Mouse (Mus musculus): ENCODE data around the gene Fam185a. TPM values are rescaled to one million over a fixed set of nuclear protein-coding genes. Genes with fewer than 3 reads are reported as not detected.

The Fam185a gene
- polyA plus RNA-seq, 1 experiment: 1.6 TPM

DNA sequence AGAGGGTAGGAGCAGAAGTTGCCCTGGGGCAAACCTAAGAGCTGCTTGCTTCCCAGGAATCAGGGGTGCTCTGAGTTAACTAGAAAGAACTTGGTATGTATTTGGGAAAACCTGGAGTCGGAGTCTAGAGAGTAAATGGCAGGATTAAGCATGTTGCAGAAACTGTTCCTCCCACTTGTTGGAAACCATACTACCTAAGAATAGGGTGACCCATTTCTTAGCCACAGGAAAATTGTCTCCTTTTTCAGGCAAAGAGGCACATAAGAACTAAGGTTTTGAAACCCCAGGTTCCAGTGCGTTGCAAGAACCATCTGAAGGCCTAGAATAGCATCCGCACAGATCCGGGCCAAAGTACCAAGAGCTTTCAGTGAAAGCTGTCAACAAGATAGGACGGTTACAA, 53.7 kb downstream of the Fam185a start:
- TF ChIP-seq POLR2A (IDR thresholded peaks at IDR 0.05; ENCODE audit: borderline replicate concordance, low read depth, low read length) (no peak), CTCF (IDR thresholded peaks at IDR 0.05; ENCODE audit: low read depth, low read length) (no peak)
- H3K4me1 ChIP-seq (ENCODE audit: control insufficient read depth, insufficient read depth, low read length): peaks cover 2% of the 10 kb centered on the region; the same call in 1 of the 2 replicates
- no peak overlapping the region for H3K4me3 ChIP-seq (ENCODE audit: insufficient read depth, low read length)
- no peak overlapping the region for H3K27ac ChIP-seq (ENCODE audit: insufficient read depth, low read depth, low read length)

DNA sequence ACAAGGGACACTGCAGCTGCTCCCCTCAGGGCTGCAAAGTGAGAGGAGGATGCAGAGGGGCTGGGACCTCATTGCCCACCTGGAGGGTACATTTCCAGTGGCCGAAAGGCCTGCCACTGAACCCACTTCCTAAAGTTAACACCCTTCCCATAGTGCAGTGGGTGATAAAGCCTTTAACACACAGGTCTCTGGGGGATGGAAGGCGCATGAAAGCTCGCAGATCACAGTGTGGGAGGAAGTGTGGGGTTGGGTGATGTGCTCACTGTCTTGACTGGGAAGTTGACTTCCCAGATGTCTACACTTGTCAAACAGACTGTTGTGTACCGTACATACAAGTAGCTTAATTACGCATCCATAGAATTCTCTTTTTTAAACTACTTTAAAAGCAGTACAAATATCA, 55.0 kb downstream of the Fam185a start:
- H3K4me1 ChIP-seq (ENCODE audit: control insufficient read depth, insufficient read depth, low read length): peaks cover 2% of the 10 kb centered on the region; the same call in 1 of the 2 replicates
- TF ChIP-seq POLR2A (IDR thresholded peaks at IDR 0.05; ENCODE audit: borderline replicate concordance, low read depth, low read length) (no peak), CTCF (IDR thresholded peaks at IDR 0.05; ENCODE audit: low read depth, low read length) (no peak)
- no peak overlapping the region for H3K4me3 ChIP-seq (ENCODE audit: insufficient read depth, low read length)
- H3K27ac ChIP-seq (ENCODE audit: insufficient read depth, low read depth, low read length): no peak overlapping the region

DNA sequence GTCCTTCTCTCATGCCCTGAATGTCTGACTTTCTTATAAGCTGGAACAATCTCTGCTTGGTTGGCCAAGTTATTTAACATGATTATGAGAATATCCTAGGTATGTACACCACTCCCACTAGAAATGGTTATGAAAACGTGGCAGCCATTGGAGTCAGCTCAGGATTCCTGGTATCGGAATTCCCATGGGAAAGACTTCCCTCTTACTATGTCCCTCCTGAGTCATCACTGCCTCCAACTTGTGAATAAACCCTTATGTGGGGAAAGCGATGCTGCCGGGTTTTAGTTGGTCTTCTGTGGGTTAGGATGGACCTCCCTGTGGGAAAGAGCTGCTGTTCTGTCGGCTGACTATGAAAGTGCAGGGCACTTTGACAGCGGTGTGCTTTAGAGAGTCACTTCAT, 56.8 kb downstream of the Fam185a start:
- Histone ChIP-seq H3K27ac (ENCODE audit: insufficient read depth, low read depth, low read length) (no peak overlapping the region), H3K4me3 (ENCODE audit: insufficient read depth, low read length) (no peak overlapping the region), H3K4me1 (ENCODE audit: control insufficient read depth, insufficient read depth, low read length) (peaks cover 15% of the 10 kb centered on the region)
- no peak for TF ChIP-seq CTCF (IDR thresholded peaks at IDR 0.05; ENCODE audit: low read depth, low read length)
- TF ChIP-seq POLR2A (IDR thresholded peaks at IDR 0.05; ENCODE audit: borderline replicate concordance, low read depth, low read length): no peak

DNA sequence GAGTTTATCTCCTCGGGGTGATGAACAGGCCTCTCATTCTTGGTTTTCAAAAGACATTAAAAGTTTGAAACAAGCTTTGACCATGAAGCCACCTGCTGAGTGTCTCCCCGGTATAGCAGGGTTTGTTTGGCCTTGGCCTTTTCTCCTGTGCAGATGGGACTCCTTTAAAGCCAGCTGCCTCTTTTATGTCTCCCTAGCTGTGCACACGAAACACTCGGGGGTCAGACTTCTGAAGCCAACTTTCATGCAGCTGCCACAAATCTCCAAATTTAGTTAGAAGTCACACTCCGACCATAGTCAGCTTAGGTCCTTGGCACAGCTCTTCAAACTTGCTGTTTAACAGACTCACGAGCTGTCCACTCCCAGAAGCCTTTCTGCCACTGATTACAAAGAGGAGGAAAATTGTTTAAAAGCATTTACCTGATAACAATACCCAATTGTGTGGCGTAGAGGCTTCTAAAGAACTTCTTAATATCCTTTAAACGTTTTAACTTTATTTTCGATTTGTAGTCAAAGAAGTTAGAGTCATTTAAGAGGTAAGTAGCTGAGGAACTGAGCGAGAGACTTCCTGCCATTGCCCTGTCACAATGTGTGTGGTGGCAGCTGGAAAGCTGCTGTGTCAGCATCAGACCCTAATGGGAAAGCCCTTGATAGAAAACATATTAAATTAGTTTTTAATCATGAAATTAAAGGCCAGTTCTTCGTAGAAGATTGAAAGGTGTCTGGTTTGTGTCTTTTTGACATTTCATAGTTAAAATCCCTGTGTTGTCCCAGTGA, 57.9 kb downstream of the Fam185a start:
- Histone ChIP-seq H3K4me3 (ENCODE audit: insufficient read depth, low read length) (no peak overlapping the region), H3K4me1 (ENCODE audit: control insufficient read depth, insufficient read depth, low read length) (peaks cover 15% of the 10 kb centered on the region), H3K27ac (ENCODE audit: insufficient read depth, low read depth, low read length) (no peak overlapping the region)
- TF ChIP-seq POLR2A (IDR thresholded peaks at IDR 0.05; ENCODE audit: borderline replicate concordance, low read depth, low read length) (no peak), CTCF (IDR thresholded peaks at IDR 0.05; ENCODE audit: low read depth, low read length) (no peak)

DNA sequence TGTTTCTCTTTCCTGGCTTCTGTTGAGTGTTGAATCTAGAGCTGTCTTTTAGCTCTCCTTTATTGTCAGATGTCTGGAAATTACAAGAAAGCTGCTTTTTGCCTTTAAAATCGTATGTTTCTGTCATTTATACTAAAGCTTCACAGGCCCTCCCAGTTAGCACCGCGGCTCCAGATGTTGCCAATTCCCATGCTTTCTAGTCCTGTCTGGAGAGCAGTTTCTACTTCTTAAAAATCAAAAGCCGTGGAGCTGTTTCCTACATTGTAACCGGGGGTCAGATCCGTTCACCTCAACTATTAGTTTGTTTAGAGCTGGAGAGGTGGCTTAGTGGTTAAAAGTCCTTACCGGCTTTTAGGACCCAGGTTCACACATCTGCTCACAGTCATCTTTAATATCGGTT, 58.5 kb downstream of the Fam185a start:
- no peak overlapping the region for H3K27ac ChIP-seq (ENCODE audit: insufficient read depth, low read depth, low read length)
- H3K4me3 ChIP-seq (ENCODE audit: insufficient read depth, low read length): no peak overlapping the region
- peaks cover 15% of the 10 kb centered on the region for H3K4me1 ChIP-seq (ENCODE audit: control insufficient read depth, insufficient read depth, low read length)
- no peak for TF ChIP-seq POLR2A (IDR thresholded peaks at IDR 0.05; ENCODE audit: borderline replicate concordance, low read depth, low read length)
- TF ChIP-seq CTCF (IDR thresholded peaks at IDR 0.05; ENCODE audit: low read depth, low read length): no peak

DNA sequence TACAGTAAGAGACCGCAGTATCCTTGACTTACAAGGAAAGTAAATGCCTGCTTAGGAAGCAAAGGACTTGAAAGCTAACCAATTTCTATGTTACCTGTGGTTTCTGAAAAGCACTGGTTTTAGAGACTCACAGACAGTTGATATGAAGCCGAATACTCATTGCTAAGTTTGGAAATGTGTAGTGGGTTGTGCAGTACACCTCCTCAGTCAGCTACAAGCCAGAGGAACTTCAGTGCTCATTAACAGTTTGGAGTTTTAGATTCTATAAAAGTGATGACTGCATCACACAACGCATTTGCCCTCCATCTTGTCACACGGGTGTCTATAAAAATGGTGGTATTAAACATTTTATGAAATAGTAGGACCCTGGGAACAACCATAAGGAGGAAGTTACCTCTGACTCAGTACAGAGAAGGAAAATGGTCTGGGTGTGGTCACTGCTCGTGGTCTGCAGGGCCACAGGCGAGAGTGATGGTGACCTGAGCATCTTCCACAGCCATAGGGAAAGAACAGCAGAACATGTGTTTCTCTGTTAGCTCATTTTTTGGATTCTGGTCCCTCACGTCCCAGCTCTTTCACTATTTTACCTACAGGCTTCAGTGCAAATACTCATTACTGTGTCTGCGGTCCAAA, 60.6 kb downstream of the Fam185a start:
- no peak overlapping the region for H3K4me3 ChIP-seq (ENCODE audit: insufficient read depth, low read length)
- H3K27ac ChIP-seq (ENCODE audit: insufficient read depth, low read depth, low read length): no peak overlapping the region
- peaks cover 17% of the 10 kb centered on the region for H3K4me1 ChIP-seq (ENCODE audit: control insufficient read depth, insufficient read depth, low read length)
- TF ChIP-seq POLR2A (IDR thresholded peaks at IDR 0.05; ENCODE audit: borderline replicate concordance, low read depth, low read length) (no peak), CTCF (IDR thresholded peaks at IDR 0.05; ENCODE audit: low read depth, low read length) (no peak)

DNA sequence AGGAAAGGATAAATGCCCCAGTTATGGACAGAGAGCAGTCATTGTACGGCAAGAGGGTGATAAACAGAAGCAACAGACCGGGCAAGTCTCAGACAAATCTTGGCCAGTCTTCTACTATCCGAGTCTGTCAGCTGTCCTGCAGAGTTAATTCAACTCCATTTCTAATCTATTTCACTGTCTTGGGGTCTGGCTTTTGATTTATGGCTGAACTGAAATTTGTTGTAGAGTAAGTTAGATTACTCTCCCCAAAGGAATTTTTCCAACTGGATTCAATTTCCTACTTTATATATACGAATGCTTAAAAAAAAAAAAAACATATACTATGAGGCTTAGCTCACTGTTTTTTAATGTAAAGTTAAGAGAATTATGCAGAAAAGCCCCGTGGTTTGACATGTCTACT, 62.0 kb downstream of the Fam185a start:
- Histone ChIP-seq H3K27ac (ENCODE audit: insufficient read depth, low read depth, low read length) (no peak overlapping the region), H3K4me1 (ENCODE audit: control insufficient read depth, insufficient read depth, low read length) (peaks cover 17% of the 10 kb centered on the region), H3K4me3 (ENCODE audit: insufficient read depth, low read length) (no peak overlapping the region)
- TF ChIP-seq POLR2A (IDR thresholded peaks at IDR 0.05; ENCODE audit: borderline replicate concordance, low read depth, low read length): no peak
- TF ChIP-seq CTCF (IDR thresholded peaks at IDR 0.05; ENCODE audit: low read depth, low read length): no peak

DNA sequence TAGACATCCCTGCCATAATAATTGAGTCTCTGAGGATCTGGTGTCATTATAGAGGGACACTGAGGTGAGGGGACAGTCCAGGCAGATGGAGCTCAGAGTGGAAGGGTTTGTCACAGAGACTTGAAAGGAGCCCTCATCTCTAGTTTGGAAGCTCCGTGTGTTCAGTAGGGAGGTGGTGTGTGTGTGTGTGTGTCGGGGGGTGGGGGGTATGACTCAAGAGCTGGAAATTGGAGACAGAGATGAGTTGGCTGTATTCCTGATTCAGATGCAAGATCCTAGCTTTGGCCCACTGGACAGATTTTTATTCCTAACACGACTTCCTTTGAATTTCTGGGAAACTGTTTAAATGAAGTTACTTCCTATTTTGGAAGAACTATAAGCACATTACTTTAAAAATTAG, 62.5 kb downstream of the Fam185a start:
- no peak overlapping the region for H3K27ac ChIP-seq (ENCODE audit: insufficient read depth, low read depth, low read length)
- no peak overlapping the region for H3K4me3 ChIP-seq (ENCODE audit: insufficient read depth, low read length)
- no peak for TF ChIP-seq CTCF (IDR thresholded peaks at IDR 0.05; ENCODE audit: low read depth, low read length)
- H3K4me1 ChIP-seq (ENCODE audit: control insufficient read depth, insufficient read depth, low read length): peaks cover 18% of the 10 kb centered on the region

DNA sequence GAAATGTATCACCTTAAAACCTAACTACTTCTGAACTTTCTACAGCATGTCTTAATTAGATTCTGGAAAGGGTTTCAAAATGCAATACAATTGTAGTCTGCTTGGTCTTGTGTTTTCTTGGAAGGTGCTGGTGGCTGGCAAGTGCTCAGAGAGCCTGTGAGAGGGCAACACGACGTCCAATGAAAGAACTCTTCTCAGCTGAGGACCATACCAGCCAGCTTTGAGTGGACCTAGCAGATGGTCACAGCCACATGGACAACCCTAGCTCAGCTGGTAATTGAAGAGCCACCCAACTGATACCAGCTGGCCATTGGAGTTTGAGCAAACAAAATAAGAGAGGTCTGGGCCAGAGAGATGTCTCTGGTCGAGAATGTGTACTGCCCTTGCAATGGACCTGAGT, 63.0 kb downstream of the Fam185a start:
- no peak overlapping the region for H3K27ac ChIP-seq (ENCODE audit: insufficient read depth, low read depth, low read length)
- no peak overlapping the region for H3K4me3 ChIP-seq (ENCODE audit: insufficient read depth, low read length)
- TF ChIP-seq POLR2A (IDR thresholded peaks at IDR 0.05; ENCODE audit: borderline replicate concordance, low read depth, low read length): no peak
- TF ChIP-seq CTCF (IDR thresholded peaks at IDR 0.05; ENCODE audit: low read depth, low read length): no peak
- H3K4me1 ChIP-seq (ENCODE audit: control insufficient read depth, insufficient read depth, low read length): peaks cover 17% of the 10 kb centered on the region

DNA sequence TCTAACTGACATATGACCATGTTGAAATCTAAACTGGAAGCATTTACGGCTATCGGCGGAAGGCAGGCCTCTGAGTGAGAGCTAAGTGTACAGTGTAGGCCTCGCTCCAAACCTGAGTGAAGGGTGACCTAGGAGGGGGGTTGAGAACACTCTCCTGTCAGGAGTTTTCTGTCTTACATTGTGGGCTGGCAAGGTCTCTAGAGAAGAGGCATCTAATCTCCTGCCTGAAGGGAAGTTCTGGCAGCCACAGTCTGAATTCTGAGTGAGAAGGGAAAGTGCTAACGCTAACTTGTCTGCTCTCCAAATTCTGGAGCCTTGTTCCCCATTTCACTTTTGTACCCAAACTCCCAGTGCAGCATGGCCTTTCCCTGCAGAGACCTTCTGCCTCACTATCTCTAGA, 63.7 kb downstream of the Fam185a start:
- Histone ChIP-seq H3K4me3 (ENCODE audit: insufficient read depth, low read length) (no peak overlapping the region), H3K27ac (ENCODE audit: insufficient read depth, low read depth, low read length) (no peak overlapping the region), H3K4me1 (ENCODE audit: control insufficient read depth, insufficient read depth, low read length) (peaks cover 19% of the 10 kb centered on the region)
- no peak for TF ChIP-seq CTCF (IDR thresholded peaks at IDR 0.05; ENCODE audit: low read depth, low read length)
- TF ChIP-seq POLR2A (IDR thresholded peaks at IDR 0.05; ENCODE audit: borderline replicate concordance, low read depth, low read length): no peak

Measured in bone marrow macrophage, adult 2 months (primary cell).